Mouse (Mus musculus): Measurements from ENCODE around the gene Iqcg.

- no peak for TF ChIP-seq RAD21 (IDR thresholded peaks at IDR 0.05; ENCODE audit: low read depth, low read length)
- TF ChIP-seq BHLHE40 (IDR thresholded peaks at IDR 0.05; ENCODE audit: borderline replicate concordance, low read depth, low read length) = no peak
- TF ChIP-seq MXI1 (IDR thresholded peaks at IDR 0.05; ENCODE audit: low read depth, low read length) = peak; percentile 87
- TF ChIP-seq POLR2A (IDR thresholded peaks at IDR 0.05; ENCODE audit: control insufficient read depth in 1 of 2, insufficient read depth in 1 of 2, low read depth in 1 of 2, low read length in 2 of 2, poor library complexity in 1 of 2) = peak; percentile 74 to 89; a peak in 3 of 4 replicates
- peak in 1 of 3 experiments; percentile 26; a peak in 1 of 6 replicates for TF ChIP-seq CTCF (IDR thresholded peaks at IDR 0.05 in 2 of 3, conservative IDR thresholded peaks at IDR 0.05 in 1 of 3; ENCODE audit: control insufficient read depth in 1 of 3, insufficient read depth in 1 of 3, low read depth in 2 of 3, low read length in 3 of 3, poor library complexity in 1 of 3, severe bottlenecking in 1 of 3)
These were observed at the start of gene Iqcg, which contains the start of gene Rpl35a for GRCm38 (mm10) chr16:33056095-33056785.

Data from MEL (cell line).